Mouse (Mus musculus) bone marrow macrophage, adult 2 months (primary cell): ENCODE results near the gene Rbm14. TPM values are rescaled to one million over a fixed set of nuclear protein-coding genes. Genes with fewer than 3 reads are reported as not detected.
"Not testable (repeated sequence)": the region's sequence is repeated elsewhere in the genome, so short reads cannot be mapped to it uniquely, and the experiment has no call there.

Source experiments
- H3K27ac ChIP-seq: 2 replicates; pipeline ENCODE4 v1.5.1; 2012; ENCODE audit warnings: low read depth, low read length; ENCODE audit not compliant: insufficient read depth
- H3K4me1 ChIP-seq: 2 replicates; pipeline ENCODE4 v1.6.1; 2012; ENCODE audit warnings: low read length; ENCODE audit not compliant: control insufficient read depth, insufficient read depth
- H3K4me3 ChIP-seq: 2 replicates; pipeline ENCODE4 v1.5.1; 2012; ENCODE audit warnings: mild to moderate bottlenecking, low read length, moderate library complexity; ENCODE audit not compliant: insufficient read depth
- CTCF ChIP-seq: IDR thresholded peaks from 2 replicates; pipeline ENCODE4 v1.5.1; 2012; ENCODE audit warnings: low read depth, mild to moderate bottlenecking, low read length, moderate library complexity
- POLR2A ChIP-seq: IDR thresholded peaks from 2 replicates; pipeline ENCODE4 v1.6.1; 2012; ENCODE audit warnings: mild to moderate bottlenecking, low read depth, low read length, borderline replicate concordance
- polyA plus RNA-seq: library from polyadenylated mRNA; stranded (reverse); fragments of >200 nt; gene quantifications from 2 replicates; pipeline ENCODE4 v1.2.4, GENCODE M21; 2012; ENCODE audit not compliant: missing spikeins, insufficient read depth, insufficient read length

Gene Rbm14
- polyA plus RNA-seq, 1 experiment = 22.9 TPM

- no peak for TF ChIP-seq CTCF
- no peak for TF ChIP-seq POLR2A
These were observed 1.6 kb upstream of the Rbm14 start for GRCm38 (mm10) chr19:4813015-4813414.

GRCm38 (mm10) chr19:4812334-4812949 lies 1.0 kb upstream of the Rbm14 start:
- not testable (repeated sequence) for H3K4me1 ChIP-seq
- peak overlapping the region; percentile 70 for H3K4me3 ChIP-seq
- peak overlapping the region; percentile 80; the same call in 1 of the 2 replicates for H3K27ac ChIP-seq

More at GRCm38 (mm10) chr19:4813015-4813414, 1.6 kb upstream of the Rbm14 start:
- Histone ChIP-seq H3K4me3 (no peak overlapping the region), H3K4me1 (peaks cover 5% of the 10 kb centered on the region), H3K27ac (no peak overlapping the region)

- H3K4me3 ChIP-seq = peak overlapping the region; percentile 70
- no peak for TF ChIP-seq CTCF
- no peak; the same call in 1 of the 2 replicates for TF ChIP-seq POLR2A
- H3K4me1 ChIP-seq = peaks cover 10% of the 10 kb centered on the region
These were observed 442 bp upstream of the Rbm14 start for GRCm38 (mm10) chr19:4811909-4812242.

DNA sequence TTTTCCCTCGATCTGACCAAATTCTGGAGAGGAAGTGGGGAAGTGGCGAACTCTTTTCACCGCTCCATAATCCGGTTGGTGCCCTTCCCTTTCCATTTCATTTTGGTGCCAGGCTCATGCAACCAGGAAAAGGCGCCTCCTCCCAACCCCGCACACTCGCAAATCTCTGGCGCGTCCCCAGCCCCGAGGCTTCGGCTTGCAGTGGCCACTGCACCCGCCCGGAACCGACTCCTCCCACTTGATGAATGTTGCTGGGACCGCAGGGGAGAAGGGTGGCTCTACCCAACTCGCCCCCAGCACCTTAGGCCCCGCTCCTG lies 730 bp downstream of the Rbm14 start:
- H3K27ac ChIP-seq = peak overlapping the region; percentile 71
- peak overlapping the region; percentile 90 for H3K4me3 ChIP-seq
- TF ChIP-seq POLR2A (no peak), CTCF (no peak)
- H3K4me1 ChIP-seq = peaks cover 10% of the 10 kb centered on the region

More at GRCm38 (mm10) chr19:4811909-4812242, 442 bp upstream of the Rbm14 start:
- H3K27ac ChIP-seq = peak overlapping the region; percentile 80

GRCm38 (mm10) chr19:4810309-4810708 lies 1.1 kb downstream of the Rbm14 start:
- peaks cover 10% of the 10 kb centered on the region for H3K4me1 ChIP-seq
- TF ChIP-seq POLR2A = no peak
- no peak for TF ChIP-seq CTCF
- peak overlapping the region; percentile 90 for H3K4me3 ChIP-seq
- peak overlapping the region; percentile 71 for H3K27ac ChIP-seq

DNA sequence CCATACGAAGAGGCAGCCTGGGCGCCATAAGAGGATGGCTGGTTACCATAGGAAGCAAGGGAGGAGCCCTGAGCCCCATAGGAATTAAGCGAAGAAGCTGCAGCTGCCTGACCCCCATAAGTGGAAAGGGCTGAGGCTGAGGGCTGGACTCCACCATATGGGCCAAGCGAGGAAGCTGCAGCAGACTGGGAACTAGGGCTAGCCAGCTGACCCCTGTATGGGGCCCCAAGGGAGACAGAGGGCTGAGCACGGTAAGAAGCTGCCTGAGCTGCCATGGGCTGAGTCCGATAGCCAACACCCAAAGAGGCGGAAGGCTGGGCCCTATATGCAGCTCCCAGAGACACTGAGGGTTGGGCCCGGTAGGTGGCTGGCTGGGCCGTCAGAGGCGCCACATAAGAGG lies 8.2 kb downstream of the Rbm14 start:
- TF ChIP-seq CTCF (no peak), POLR2A (no peak)
- H3K4me1 ChIP-seq = peaks cover 7% of the 10 kb centered on the region

DNA sequence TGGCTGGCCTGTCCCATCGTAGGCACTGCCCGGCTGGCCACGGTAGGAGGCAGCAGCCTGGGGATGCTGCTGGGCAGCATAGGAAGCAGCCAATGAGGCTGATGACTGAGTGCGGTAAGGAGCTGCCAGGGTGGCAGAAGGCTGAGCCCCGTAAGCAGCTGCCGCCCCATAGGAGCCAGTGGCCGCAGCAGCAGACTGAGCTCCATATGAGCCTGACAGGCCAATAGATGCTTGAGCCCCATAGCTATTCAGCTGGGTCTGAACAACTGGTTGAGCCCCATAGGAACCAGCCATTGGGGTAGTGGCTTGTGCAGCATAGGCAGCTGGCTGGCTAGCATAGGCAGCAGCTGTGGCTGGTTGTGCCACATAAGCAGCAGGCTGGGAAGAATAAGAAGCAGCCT lies 8.7 kb downstream of the Rbm14 start:
- Histone ChIP-seq H3K27ac (no peak overlapping the region), H3K4me3 (no peak overlapping the region), H3K4me1 (peaks cover 2% of the 10 kb centered on the region)
- no peak for TF ChIP-seq POLR2A
- no peak for TF ChIP-seq CTCF

More for the DNA sequence above, 8.2 kb downstream of the Rbm14 start:
- Histone ChIP-seq H3K27ac (no peak overlapping the region), H3K4me3 (no peak overlapping the region)

DNA sequence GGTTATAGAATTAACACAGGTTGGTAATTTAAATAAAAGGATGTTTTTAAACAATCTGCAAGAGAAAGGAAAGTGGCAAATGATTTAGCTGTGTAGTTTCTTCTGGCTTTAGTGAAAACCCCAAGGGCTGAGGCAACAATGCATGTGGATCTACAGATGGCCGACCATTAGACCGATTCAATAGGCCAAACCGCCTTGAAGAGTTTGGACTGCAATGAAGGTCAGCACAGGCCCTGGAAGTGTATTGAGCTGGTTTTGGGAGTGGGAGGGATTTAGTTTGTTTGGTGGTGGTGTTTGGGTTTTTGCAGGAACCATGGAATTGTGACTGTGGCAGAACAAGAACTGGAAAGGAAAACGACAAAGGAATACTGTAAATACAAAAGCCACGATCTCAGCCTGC lies 12.4 kb downstream of the Rbm14 start:
- no peak overlapping the region for H3K4me3 ChIP-seq
- H3K4me1 ChIP-seq = peaks cover 4% of the 10 kb centered on the region
- H3K27ac ChIP-seq = no peak overlapping the region
- TF ChIP-seq POLR2A = no peak
- no peak for TF ChIP-seq CTCF

DNA sequence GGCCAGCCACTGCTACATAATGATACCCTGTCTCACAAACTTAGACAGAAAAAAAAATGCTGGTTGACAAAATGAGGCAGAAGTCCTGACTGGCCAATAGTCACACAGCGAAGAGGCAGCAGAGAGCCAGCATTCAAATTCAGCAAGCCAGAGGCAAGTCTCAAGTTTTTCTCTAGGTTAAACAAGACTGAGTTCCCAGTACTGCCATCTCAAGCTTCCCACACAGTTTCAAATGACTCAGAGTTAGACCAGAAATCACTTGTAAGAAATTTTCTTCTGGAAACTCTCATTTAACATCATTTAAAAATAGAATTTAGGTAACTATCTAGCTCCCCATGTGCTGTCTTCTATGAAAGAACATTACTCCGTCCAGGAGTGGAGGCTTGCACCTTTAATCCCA lies 13.6 kb downstream of the Rbm14 start:
- TF ChIP-seq POLR2A (no peak), CTCF (no peak)
- Histone ChIP-seq H3K4me3 (no peak overlapping the region), H3K27ac (no peak overlapping the region), H3K4me1 (peaks cover 4% of the 10 kb centered on the region)

DNA sequence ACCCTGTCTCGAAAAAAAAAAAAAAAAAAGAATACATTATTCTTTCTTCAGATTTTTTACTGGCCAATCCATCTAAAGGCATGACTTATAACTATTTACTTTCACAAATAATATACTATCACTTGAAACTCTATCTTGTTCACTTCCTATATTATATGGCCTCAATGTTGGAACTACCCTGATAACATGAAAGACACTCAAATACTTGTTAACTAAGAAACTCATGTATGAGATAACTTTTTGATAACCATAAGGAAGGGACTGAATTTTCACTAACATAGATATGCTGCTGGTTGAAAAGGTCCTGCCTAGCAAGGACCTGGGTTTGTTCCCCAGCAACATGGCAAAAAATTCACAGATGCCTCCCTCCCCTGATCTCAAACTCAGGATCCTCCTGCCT lies 15.5 kb downstream of the Rbm14 start:
- Histone ChIP-seq H3K4me3 (no peak overlapping the region), H3K4me1 (peaks cover 7% of the 10 kb centered on the region), H3K27ac (no peak overlapping the region)
- no peak for TF ChIP-seq POLR2A
- TF ChIP-seq CTCF = no peak
